Mouse (Mus musculus) liver, adult 2 months (tissue): Measurements from ENCODE around the gene Ptpn7.

Experiments used
- CTCF ChIP-seq: fragments of 200-500 bp; IDR thresholded peaks from 2 replicates; pipeline ENCODE4 v1.5.1; 2011; ENCODE audit warnings: low read depth, low read length, control low read depth
- POLR2A ChIP-seq: fragments of 200-500 bp; IDR thresholded peaks from 2 replicates; pipeline ENCODE4 v1.6.1; 2011; ENCODE audit warnings: low read length, control low read depth; ENCODE audit not compliant: insufficient read depth; ENCODE audit errors: extremely low read depth

GRCm38 (mm10) chr1:135086015-135086414 lies 46.5 kb upstream of the Ptpn7 start:
- TF ChIP-seq CTCF (no peak), POLR2A (no peak)
